Mouse (Mus musculus): ENCODE measurements at regions not wholly inside any gene's neighbourhood (a gene's known extent, or its start where the extent isn't known, plus 50 kb on each side); places are given as distances from the start of the nearest gene placed in this dataset.

- DNase-seq: no peak
- intact Hi-C loops (cut with DNase I): no loop called here
Measured at GRCm38 (mm10) chr5:42364116-42364515, 296.4 kb downstream of the Gm16223 start.

GRCm38 (mm10) chr5:42387959-42388358 is 320.2 kb downstream of the Gm16223 start:
- no peak for DNase-seq
- intact Hi-C loops (cut with DNase I): no loop called here

GRCm38 (mm10) chr5:42396695-42397094 is 328.9 kb downstream of the Gm16223 start:
- intact Hi-C loops (cut with DNase I): no loop called here
- DNase-seq: no peak

DNA sequence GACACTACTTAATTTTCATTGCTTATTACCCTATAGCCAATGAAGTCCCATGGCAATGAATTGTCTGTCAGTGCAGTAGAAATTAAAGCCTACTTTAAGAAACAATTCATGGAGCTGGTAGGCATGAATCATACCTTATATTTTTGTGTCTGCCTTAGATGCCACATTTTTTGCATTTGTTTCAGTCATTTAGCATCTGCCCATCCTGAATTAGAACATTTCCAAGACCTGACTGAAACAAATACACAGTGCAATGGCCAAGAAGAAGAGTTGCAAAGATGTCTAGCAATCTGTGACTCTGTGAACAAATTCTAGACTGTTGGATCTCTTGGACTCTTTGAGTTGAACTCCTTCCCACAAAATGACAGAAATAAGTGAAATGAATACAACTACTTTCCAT is 342.2 kb downstream of the Gm16223 start:
- intact Hi-C loops (cut with DNase I): no loop called here

GRCm38 (mm10) chr5:42412296-42412695 is 344.5 kb downstream of the Gm16223 start:
- intact Hi-C loops (cut with DNase I): no loop called here
- no peak for DNase-seq

More for the DNA sequence above, 342.2 kb downstream of the Gm16223 start:
- DNase-seq: no peak

DNA sequence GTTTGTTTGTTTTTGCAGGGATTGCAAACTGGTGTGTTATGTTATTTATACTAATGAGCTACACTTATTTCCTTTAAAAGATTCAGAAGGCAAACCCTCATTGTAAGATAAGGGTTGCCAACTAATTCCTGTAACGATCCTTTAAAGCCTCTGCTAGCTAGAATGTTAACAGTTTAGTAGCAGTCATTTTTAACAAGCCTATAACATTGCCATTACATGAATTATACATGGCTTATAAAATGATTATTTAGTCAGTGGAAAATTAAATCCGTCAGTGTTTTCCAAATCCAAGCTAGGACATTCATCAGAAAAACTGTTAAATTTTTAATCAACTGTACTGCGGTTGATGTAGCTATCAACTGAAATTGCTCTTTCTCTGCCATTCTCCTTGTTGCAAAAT is 358.1 kb downstream of the Gm16223 start:
- intact Hi-C loops (cut with DNase I): no loop called here
- DNase-seq: no peak

DNA sequence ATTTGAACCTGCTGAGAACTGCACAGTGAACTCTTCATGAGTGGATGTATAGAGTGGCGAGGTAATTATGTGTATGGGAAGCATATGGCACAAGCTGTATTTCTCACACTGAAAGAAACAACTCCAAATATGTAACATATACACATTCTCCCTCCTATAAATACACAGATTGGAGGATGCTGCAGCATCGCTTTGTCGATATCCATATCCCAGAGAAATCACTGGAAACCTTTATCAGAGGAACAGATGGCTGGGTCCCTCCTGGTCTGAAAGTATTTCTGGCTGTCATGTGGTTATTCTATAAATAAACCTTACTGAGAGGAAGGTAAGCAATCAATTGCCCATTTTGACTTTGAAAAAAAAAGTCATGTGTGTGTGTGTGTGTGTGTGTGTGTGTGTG is 365.4 kb downstream of the Gm16223 start:
- intact Hi-C loops (cut with DNase I): no loop called here
- no peak for DNase-seq

GRCm38 (mm10) chr5:42448644-42449043 is 380.9 kb downstream of the Gm16223 start:
- no peak for DNase-seq
- intact Hi-C loops (cut with DNase I): no loop called here

DNA sequence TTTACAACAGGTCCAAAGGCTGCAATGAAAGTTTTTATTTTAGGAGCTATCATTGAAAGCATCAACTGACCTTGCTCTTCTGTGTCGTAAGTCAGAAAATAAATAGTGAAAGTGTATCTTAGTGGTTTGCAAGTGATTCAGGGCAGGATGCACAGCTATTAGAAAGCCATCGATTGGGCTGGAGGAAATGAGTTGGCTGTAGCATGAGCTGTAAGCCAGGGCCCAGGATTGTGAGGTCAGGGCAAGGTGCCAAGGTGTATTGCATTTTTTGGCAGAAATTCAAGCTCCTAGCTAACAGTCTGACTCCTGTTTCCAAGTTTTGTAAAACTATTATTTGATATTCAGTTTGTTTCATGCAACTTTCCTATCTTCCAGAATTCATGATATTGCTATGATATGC is 381.8 kb downstream of the Gm16223 start:
- no peak for DNase-seq
- intact Hi-C loops (cut with DNase I): no loop called here

DNA sequence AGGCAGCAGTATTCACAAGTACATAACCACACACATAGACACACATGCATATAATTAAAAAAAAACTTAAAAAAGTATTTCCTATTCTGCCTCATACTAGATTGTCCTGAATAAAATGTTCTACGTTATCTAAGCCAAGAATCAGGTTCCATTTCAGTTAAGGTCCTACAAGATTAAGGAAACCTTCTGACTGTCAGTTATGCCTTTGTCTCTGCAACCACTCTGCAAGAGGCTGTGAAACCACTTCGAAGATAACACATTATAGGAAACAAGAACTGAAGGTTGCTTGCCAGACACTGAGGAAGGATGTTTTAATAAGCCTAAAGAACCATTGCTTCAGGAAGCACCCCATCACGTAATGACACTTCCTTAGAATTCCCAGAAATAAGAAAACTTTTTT is 385.9 kb downstream of the Gm16223 start:
- intact Hi-C loops (cut with DNase I): no loop called here
- DNase-seq: no peak

GRCm38 (mm10) chr5:42461195-42461594 is 393.4 kb downstream of the Gm16223 start:
- DNase-seq: no peak
- intact Hi-C loops (cut with DNase I): no loop called here

DNA sequence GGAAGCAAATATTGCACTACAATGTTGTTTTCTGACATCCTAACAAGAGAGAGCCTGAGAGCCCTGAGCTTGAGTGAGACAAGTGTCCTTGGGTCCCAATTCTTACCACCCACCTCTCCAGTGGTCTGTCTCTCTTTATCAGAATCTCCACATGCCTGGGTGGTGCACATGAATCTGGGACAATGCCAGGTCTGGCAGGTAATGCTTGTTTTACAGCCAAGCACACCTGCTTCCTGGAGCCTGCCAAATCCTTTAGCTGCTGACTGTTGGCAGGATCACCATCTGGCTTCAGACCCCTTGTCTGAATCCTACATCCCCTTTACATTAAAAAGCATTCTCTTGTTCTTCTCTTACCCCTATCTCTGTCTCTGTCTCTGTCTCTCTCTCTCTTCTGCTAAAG is 397.1 kb downstream of the Gm16223 start:
- DNase-seq: no peak
- intact Hi-C loops (cut with DNase I): no loop called here

GRCm38 (mm10) chr5:42473493-42473892 is 405.7 kb downstream of the Gm16223 start:
- DNase-seq: no peak
- intact Hi-C loops (cut with DNase I): no loop called here

DNA sequence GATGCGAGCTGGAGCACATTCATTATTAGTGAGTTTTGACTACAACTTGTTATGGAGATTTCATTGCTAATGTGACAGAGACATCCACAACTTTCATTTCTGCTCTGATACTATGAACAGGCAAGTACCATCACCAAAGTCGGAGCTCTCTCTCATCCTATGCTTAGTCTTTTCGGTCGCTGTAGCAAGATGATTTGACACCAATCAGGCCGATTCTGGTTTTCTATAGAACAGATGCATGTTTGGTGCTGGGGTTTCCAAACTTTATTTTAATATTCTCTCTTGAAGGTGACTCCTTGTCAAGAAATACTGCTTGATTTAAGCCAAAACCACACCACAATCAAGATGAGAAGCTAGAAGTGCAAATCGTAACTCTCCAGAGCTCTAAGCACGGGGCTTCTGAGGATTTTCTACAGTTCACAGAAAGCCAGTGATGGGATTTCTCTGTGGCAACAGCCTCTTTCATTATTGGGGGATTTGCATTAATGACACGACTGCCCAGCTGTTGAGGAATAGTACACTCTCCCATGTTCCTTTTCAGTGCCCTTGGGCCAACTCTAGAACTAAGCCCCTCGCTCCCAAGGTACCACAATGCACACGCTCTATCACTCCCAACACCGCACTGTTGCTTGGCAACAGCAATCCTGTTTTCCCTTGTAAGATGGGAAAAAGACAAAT is 434.5 kb downstream of the Gm16223 start:
- no peak for DNase-seq
- intact Hi-C loops (cut with DNase I): no loop called here

GRCm38 (mm10) chr5:42502802-42503136 is 435.0 kb downstream of the Gm16223 start:
- intact Hi-C loops (cut with DNase I): no loop called here
- no peak for DNase-seq

- intact Hi-C loops (cut with DNase I): loop anchor here (1.0 kb wide), 1 partner anchor 12 kb away; no protein-coding TSS in a partner anchor
Measured at GRCm38 (mm10) chr5:42509200-42509599, 441.4 kb downstream of the Gm16223 start.

DNA sequence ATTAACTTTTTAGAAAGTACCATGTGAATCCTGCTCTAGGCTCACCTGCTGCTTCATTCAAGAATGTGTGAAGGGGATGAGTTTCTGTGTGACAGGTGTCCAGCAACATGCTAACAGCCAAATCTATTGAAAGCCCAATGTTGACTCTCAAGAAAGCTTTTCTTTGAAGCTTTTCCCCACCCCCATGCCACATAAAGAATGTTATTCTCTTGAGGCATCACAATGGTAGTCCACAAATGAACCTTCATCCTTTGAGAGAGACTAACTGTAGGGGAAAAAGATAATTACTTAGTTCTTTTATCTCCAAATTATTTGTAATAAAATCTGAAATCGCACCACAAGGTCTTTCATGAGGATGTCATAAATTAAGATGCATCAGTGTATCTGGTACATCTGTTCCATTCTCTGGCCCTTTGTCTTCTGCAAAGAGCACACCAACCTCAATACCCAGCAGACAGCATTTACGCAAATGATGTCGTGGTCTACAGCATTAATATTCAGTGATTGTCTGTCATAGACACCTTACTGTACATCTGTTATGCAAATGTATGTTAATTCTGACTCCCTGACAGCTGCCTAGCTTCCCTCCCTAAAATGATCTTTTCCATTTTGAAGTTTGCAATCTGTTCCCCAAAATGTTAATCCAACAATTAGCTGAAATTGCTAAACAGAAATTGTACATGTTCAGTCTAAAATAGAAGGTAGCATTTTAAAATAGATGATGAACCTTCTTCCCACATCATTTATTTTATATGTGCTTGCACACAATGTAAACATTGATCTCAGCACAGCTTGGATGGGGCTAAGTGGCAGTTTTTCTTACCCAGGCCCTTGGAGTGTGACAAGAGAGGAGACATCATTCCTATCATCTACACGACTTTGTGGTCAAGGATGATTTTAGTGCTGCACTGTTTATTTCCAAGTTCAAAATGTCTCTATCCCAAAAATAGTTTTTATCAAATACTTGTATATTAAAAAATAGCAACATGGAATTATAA is 455.7 kb downstream of the Gm16223 start:
- DNase-seq: no peak
- intact Hi-C loops (cut with DNase I): no loop called here

More at GRCm38 (mm10) chr5:42509200-42509599, 441.4 kb downstream of the Gm16223 start:
- no peak for DNase-seq

DNA sequence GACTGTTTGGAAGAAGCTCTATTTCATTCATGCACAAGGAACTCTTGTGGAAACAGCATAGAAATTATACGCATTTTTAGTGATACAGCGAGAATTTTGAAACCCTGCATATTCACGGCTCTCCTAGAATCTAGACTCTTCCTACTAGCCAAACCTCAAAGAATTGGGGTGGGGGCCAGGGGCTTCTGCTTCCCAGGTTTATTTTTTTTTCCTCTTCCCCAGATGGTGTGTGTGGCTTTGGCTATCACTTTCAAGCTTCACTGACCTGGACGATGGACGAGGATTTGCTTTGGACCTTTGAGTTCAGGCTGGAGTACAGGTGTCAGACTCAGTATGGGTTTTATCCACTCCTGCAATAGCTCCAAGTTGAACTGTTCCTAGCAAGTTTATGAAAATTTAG is 457.7 kb downstream of the Gm16223 start:
- intact Hi-C loops (cut with DNase I): no loop called here
- DNase-seq: no peak

DNA sequence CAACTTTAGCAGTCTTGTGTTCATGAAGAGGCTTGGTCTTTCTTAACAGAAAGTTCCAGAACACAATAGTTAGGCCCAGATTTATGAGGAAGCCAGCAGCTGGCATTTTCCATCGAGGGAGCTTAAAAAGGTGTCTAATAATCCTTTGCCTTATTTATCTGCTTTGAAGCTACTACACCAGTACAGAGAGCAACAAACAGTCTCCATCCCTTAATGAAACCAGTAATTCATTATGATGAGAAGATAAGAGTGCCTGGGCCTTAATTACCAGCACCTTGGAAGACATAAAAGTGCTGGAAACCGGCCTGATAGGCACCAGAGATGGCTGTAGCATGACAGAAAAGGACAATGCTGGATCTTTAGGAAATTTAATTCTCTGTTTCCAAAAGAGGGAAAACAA is 492.8 kb downstream of the Gm16223 start:
- DNase-seq: no peak
- intact Hi-C loops (cut with DNase I): no loop called here

GRCm38 (mm10) chr5:42563406-42563805 is 495.6 kb downstream of the Gm16223 start:
- intact Hi-C loops (cut with DNase I): no loop called here

DNA sequence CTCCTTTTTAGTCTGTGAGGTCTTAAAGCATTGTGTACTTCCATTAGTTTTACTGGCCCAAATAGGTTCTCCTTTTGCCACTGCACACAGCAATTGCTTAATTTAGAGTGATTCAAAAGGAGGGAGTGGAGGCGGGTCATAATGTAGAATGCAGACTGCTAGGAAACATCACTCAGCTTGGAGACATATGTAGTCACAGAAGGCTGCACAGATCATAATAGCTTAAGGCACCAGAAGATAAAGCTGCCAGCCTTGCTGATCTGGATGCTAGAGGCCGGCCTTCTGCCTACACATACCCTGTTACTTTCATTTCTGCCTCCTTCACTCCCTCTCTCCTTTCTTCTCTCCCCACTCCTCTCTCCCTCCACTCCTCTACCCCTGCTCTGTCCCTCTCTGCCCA is 508.2 kb downstream of the Gm16223 start:
- intact Hi-C loops (cut with DNase I): no loop called here

More at GRCm38 (mm10) chr5:42563406-42563805, 495.6 kb downstream of the Gm16223 start:
- DNase-seq: no peak

More for the DNA sequence above, 508.2 kb downstream of the Gm16223 start:
- DNase-seq: no peak
